Mouse (Mus musculus) lung, postnatal 36 days (tissue): ENCODE results near the gene Nfe2.

Experiments used
- DNase-seq: peaks from one replicate; pipeline ENCODE4 v3.0.0; 2022; ENCODE audit warnings: mixed read lengths

Nfe2 gene

GRCm38 (mm10) chr15:103214149-103214548 lies 44.1 kb downstream of the Nfe2 start:
- DNase-seq, result no peak

GRCm38 (mm10) chr15:103205156-103205555 lies 53.0 kb downstream of the Nfe2 start:
- DNase-seq, result peak; percentile 62

- DNase-seq, result peak; percentile 79
Observed at GRCm38 (mm10) chr15:103202088-103202793, 56.0 kb downstream of the Nfe2 start.
